Mouse (Mus musculus) lung, adult 2 months (tissue): ENCODE measurements around the gene Pcsk4.

Experiments used
- CTCF ChIP-seq: fragments of 200-500 bp; IDR thresholded peaks from 2 replicates; pipeline ENCODE4 v1.5.1; 2011; ENCODE audit warnings: mild to moderate bottlenecking, low read length, control low read depth; ENCODE audit not compliant: insufficient read depth
- POLR2A ChIP-seq: fragments of 200-500 bp; IDR thresholded peaks from 2 replicates; pipeline ENCODE4 v1.6.1; 2011; ENCODE audit warnings: low read depth, mild to moderate bottlenecking, control low read depth, low read length, borderline replicate concordance; ENCODE audit errors: extremely low read depth

DNA sequence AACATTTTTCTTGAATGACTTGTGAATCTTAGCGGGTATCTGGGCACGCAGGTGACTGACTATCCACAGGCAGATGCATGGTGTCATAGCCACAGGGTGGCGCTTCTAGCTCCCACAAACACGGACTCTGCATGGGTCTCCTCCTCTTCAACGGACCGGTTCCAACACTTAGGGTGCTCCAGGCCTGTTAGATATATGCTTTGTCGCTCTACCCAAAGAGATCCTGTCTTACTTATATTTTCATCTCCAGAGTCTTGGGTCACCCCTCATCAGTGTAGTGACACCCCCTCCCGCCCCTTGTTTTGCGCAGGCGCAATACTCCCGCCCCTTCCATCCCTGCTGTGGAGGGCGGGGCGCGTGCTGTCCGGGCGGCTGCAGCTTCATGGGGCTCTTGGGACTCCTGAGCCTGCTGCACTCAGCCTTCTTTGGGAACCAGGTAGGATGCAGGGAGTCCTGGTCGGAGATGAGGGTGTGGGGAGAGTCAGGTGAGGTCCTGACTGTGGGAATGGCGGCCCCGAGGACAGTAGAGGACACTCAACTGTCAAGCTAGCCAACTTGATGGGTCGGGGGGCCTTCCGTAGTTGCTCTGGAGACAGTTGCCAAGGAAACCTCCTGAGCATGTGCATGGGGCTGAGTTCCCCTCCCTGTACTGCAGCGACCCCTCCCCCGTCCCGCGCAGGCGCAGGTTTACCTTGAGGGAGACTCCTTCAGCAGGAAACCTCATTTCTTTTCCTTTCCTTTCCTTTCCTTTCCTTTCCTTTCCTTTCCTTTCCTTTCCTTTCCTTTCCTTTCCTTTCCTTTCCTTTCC lies 33.5 kb downstream of the Pcsk4 start, which contains the start of gene Apc2:
- no peak for TF ChIP-seq POLR2A
- TF ChIP-seq CTCF: peak; percentile 79
